Mouse (Mus musculus) lung, postnatal 0 days (tissue): ENCODE measurements around the gene Gm39566. TPM values are rescaled to one million over a fixed set of nuclear protein-coding genes. Genes with fewer than 3 reads are reported as not detected.

Source experiments
- ATAC-seq: fragments of 200-750 bp; cut with Nextera tagmentation; 2 replicates; pipeline ENCODE4 v1.8.0; 2017; ENCODE audit warnings: moderate library complexity
- DNase-seq: peaks from one replicate; pipeline ENCODE4 v3.0.0-alpha.2; 2016; ENCODE audit warnings: low spot score
- H3K27ac ChIP-seq: fragments of 300-500 bp; sonication (generic); 2 replicates; pipeline ENCODE4 v1.5.1; 2014; ENCODE audit warnings: antibody characterized with exemption, mild to moderate bottlenecking, low read length, mixed read lengths
- H3K27me3 ChIP-seq: fragments of 300-500 bp; sonication (generic); replicated peaks from 2 replicates; pipeline ENCODE4 v1.6.1; 2014; ENCODE audit warnings: low read length, mixed read lengths; ENCODE audit not compliant: insufficient read depth
- H3K36me3 ChIP-seq: fragments of 300-500 bp; sonication (generic); 2 replicates; pipeline ENCODE4 v1.6.1; 2014; ENCODE audit warnings: low read length, mixed read lengths; ENCODE audit not compliant: insufficient read depth
- H3K4me1 ChIP-seq: fragments of 300-500 bp; sonication (generic); 2 replicates; pipeline ENCODE4 v1.6.1; 2014; ENCODE audit warnings: antibody characterized with exemption, low read depth, low read length, mixed read lengths; ENCODE audit not compliant: insufficient read depth
- H3K4me2 ChIP-seq: fragments of 300-500 bp; sonication (generic); replicated peaks from 2 replicates; pipeline ENCODE4 v1.6.1; 2014; ENCODE audit warnings: low read depth, mild to moderate bottlenecking, low read length, moderate library complexity, mixed read lengths
- H3K4me3 ChIP-seq: fragments of 300-500 bp; sonication (generic); 2 replicates; pipeline ENCODE4 v1.5.1; 2014; ENCODE audit warnings: low read depth, low read length
- H3K9ac ChIP-seq: fragments of 300-500 bp; sonication (generic); replicated peaks from 2 replicates; pipeline ENCODE4 v1.6.1; 2014; ENCODE audit warnings: low read depth, mild to moderate bottlenecking
- H3K9me3 ChIP-seq: fragments of 300-500 bp; sonication (generic); 2 replicates; pipeline ENCODE4 v1.6.1; 2016; ENCODE audit warnings: low read length, mixed read lengths
- CTCF ChIP-seq: IDR thresholded peaks from 2 replicates; pipeline ENCODE4 v1.5.1; 2016; ENCODE audit warnings: antibody characterized with exemption, mild to moderate bottlenecking
- EP300 ChIP-seq: IDR thresholded peaks from 2 replicates; pipeline ENCODE4 v1.6.1; 2016; ENCODE audit warnings: antibody characterized with exemption, mild to moderate bottlenecking, control low read depth
- WGBS: fragments of 180-500 bp; shearing (Covaris S2); extraction: QIAGEN DNeasy Blood & Tissue Kit; methylation state at CpG from one replicate; pipeline ENCODE4 v1.1.7; 2014; 5-methylcytosine and 5-hydroxymethylcytosine counted together
- polyA plus RNA-seq: library from polyadenylated mRNA; unstranded; fragments of >200 nt; fragmentation: Nextera tagmentation; extraction: Ambion mirVana; gene quantifications from 2 replicates; pipeline ENCODE4 v1.2.1, GENCODE M21; 2015

The Gm39566 gene
- polyA plus RNA-seq, 1 experiment from 2014 or later, result not detected

GRCm38 (mm10) chr11:69801379-69801977, 13.6 kb downstream of the Gm39566 start, which contains the start of gene Fgf11:
Gene Fgf11, minus strand, starts transcription at chr11:69801857.
- TF ChIP-seq EP300 (no peak), CTCF (no peak)
- H3K27me3 ChIP-seq, result 0 out of 2 replicates have a peak, but pooled peaks cover 6% of the 10 kb centered on the region
- 1% methylated on average over 24 of the region's 33 CpGs for WGBS
- peaks cover 35% of the 10 kb centered on the region; the same call in 1 of the 2 replicates for H3K4me1 ChIP-seq
- DNase-seq (peak; percentile 8), ATAC-seq (no peak)
- H3K9ac ChIP-seq, result peak within 1 kb of the TSS; percentile 32
- no peak within 1 kb of the TSS for H3K27ac ChIP-seq
- no peaks in the 10 kb centered on the region for H3K36me3 ChIP-seq
- peak within 1 kb of the TSS; percentile 86 for H3K4me2 ChIP-seq
- H3K4me3 ChIP-seq, result peak within 1 kb of the TSS; percentile 53
- H3K9me3 ChIP-seq, result no peaks in the 10 kb centered on the region

- no peaks in the 10 kb centered on the region for H3K36me3 ChIP-seq
- TF ChIP-seq EP300 (no peak), CTCF (no peak)
- peak overlapping the region; percentile 86 for H3K4me2 ChIP-seq
- DNase-seq, result peak; percentile 79
- ATAC-seq, result peak; percentile 14
- WGBS, result 1% methylated on average over 36 of the region's 36 CpGs
- peak overlapping the region; percentile 32; the same call in 1 of the 2 replicates for H3K9ac ChIP-seq
- H3K4me1 ChIP-seq, result peaks cover 38% of the 10 kb centered on the region; the same call in 1 of the 2 replicates
- H3K27me3 ChIP-seq, result 0 out of 2 replicates have a peak, but pooled peaks cover 6% of the 10 kb centered on the region
- no peaks in the 10 kb centered on the region for H3K9me3 ChIP-seq
- H3K27ac ChIP-seq, result no peak overlapping the region
- H3K4me3 ChIP-seq, result peak overlapping the region; percentile 53
Measured at GRCm38 (mm10) chr11:69800392-69801197, 14.5 kb downstream of the Gm39566 start.

GRCm38 (mm10) chr11:69800138-69800391, 15.0 kb downstream of the Gm39566 start:
- Histone ChIP-seq H3K9me3 (no peaks in the 10 kb centered on the region), H3K36me3 (no peaks in the 10 kb centered on the region), H3K27me3 (0 out of 2 replicates have a peak, but pooled peaks cover 6% of the 10 kb centered on the region), H3K4me3 (no peak overlapping the region), H3K4me1 (peaks cover 40% of the 10 kb centered on the region; the same call in 1 of the 2 replicates), H3K4me2 (0 out of 2 replicates have a peak overlapping the region, but pooled peaks have one; percentile 86), H3K27ac (no peak overlapping the region), H3K9ac (no peak overlapping the region)
- TF ChIP-seq EP300 (no peak), CTCF (no peak)
- ATAC-seq (no peak), DNase-seq (peak; percentile 37)
- WGBS, result 1% methylated on average over 11 of the region's 11 CpGs

- Histone ChIP-seq H3K36me3 (no peaks in the 10 kb centered on the region), H3K27me3 (0 out of 2 replicates have a peak, but pooled peaks cover 6% of the 10 kb centered on the region), H3K4me1 (peaks cover 41% of the 10 kb centered on the region; the same call in 1 of the 2 replicates), H3K4me3 (no peak overlapping the region), H3K9ac (no peak overlapping the region), H3K4me2 (0 out of 2 replicates have a peak overlapping the region, but pooled peaks have one; percentile 86), H3K9me3 (no peaks in the 10 kb centered on the region), H3K27ac (no peak overlapping the region)
- TF ChIP-seq EP300, result no peak
- no peak for TF ChIP-seq CTCF
- ATAC-seq (no peak), DNase-seq (peak; percentile 22)
- 25% methylated on average over 11 of the region's 12 CpGs for WGBS
Measured at GRCm38 (mm10) chr11:69799394-69800137, 15.5 kb downstream of the Gm39566 start.

- WGBS, result 74% methylated on average over 7 of the region's 7 CpGs
Measured at GRCm38 (mm10) chr11:69797924-69798323, 17.2 kb downstream of the Gm39566 start.

More at GRCm38 (mm10) chr11:69797924-69798323, 17.2 kb downstream of the Gm39566 start:
- no peak overlapping the region for H3K27ac ChIP-seq
- H3K36me3 ChIP-seq, result no peaks in the 10 kb centered on the region
- H3K9me3 ChIP-seq, result no peaks in the 10 kb centered on the region
- peaks cover 27% of the 10 kb centered on the region; the same call in 1 of the 2 replicates for H3K4me1 ChIP-seq
- H3K4me3 ChIP-seq, result no peak overlapping the region
- H3K9ac ChIP-seq, result no peak overlapping the region
- DNase-seq, result no peak
- ATAC-seq, result no peak
- H3K27me3 ChIP-seq, result 0 out of 2 replicates have a peak, but pooled peaks cover 6% of the 10 kb centered on the region
- no peak overlapping the region for H3K4me2 ChIP-seq
- no peak for TF ChIP-seq EP300
- no peak for TF ChIP-seq CTCF
